Mouse (Mus musculus): Measurements from ENCODE around the gene Olfr311.
A peak's percentile ranks its signal among the peaks of the same experiment; 100 is the strongest.
"Not testable (repeated sequence)": the region's sequence is repeated elsewhere in the genome, so short reads cannot be mapped to it uniquely, and the experiment has no call there.

Gene Olfr311

GRCm38 (mm10) chr11:58838951-58839350 is at the start of gene Olfr311:
Gene Olfr311 (plus strand): TSS chr11:58839251.
- ATAC-seq (ENCODE audit: low TSS enrichment), result not testable (repeated sequence)

- ATAC-seq (ENCODE audit: low TSS enrichment), result no peak
Observed at GRCm38 (mm10) chr11:58789532-58789931, 49.5 kb upstream of the Olfr311 start.

GRCm38 (mm10) chr11:58790053-58790452 is 49.0 kb upstream of the Olfr311 start:
- no peak for ATAC-seq (ENCODE audit: low TSS enrichment)

- no peak for ATAC-seq (ENCODE audit: low TSS enrichment)
Observed at GRCm38 (mm10) chr11:58790646-58791045, 48.4 kb upstream of the Olfr311 start.

GRCm38 (mm10) chr11:58795856-58796255 is 43.2 kb upstream of the Olfr311 start:
- ATAC-seq (ENCODE audit: low TSS enrichment), result no peak

GRCm38 (mm10) chr11:58796850-58797249 is 42.2 kb upstream of the Olfr311 start:
- ATAC-seq (ENCODE audit: low TSS enrichment), result peak; percentile 95

GRCm38 (mm10) chr11:58799747-58800146 is 39.3 kb upstream of the Olfr311 start:
- peak; percentile 56; the same call in 1 of the 2 replicates for ATAC-seq (ENCODE audit: low TSS enrichment)

- peak; percentile 78 for ATAC-seq (ENCODE audit: low TSS enrichment)
Observed at GRCm38 (mm10) chr11:58801558-58802228, 37.4 kb upstream of the Olfr311 start, which contains the start of gene Fam183b. Gene Fam183b (minus strand): TSS chr11:58801960.

GRCm38 (mm10) chr11:58803871-58804270 is 35.2 kb upstream of the Olfr311 start:
- ATAC-seq (ENCODE audit: low TSS enrichment), result no peak

GRCm38 (mm10) chr11:58804393-58804792 is 34.7 kb upstream of the Olfr311 start:
- ATAC-seq (ENCODE audit: low TSS enrichment), result no peak

- no peak for ATAC-seq (ENCODE audit: low TSS enrichment)
Observed at GRCm38 (mm10) chr11:58812001-58812400, 27.1 kb upstream of the Olfr311 start.

- not testable (repeated sequence) for ATAC-seq (ENCODE audit: low TSS enrichment)
Observed at GRCm38 (mm10) chr11:58814700-58815099, 24.4 kb upstream of the Olfr311 start, which contains the start of gene Olfr313. Gene Olfr313 (plus strand): TSS chr11:58815000.

- ATAC-seq (ENCODE audit: low TSS enrichment), result no peak
Observed at GRCm38 (mm10) chr11:58815676-58816075, 23.4 kb upstream of the Olfr311 start.

GRCm38 (mm10) chr11:58828937-58829336 is 10.1 kb upstream of the Olfr311 start, which contains the start of gene Olfr312:
Gene Olfr312 (plus strand): TSS chr11:58829237.
- not testable (repeated sequence) for ATAC-seq (ENCODE audit: low TSS enrichment)

- no peak for ATAC-seq (ENCODE audit: low TSS enrichment)
Observed at GRCm38 (mm10) chr11:58829764-58830163, 9.3 kb upstream of the Olfr311 start.

GRCm38 (mm10) chr11:58832541-58832940 is 6.5 kb upstream of the Olfr311 start:
- not testable (repeated sequence) for ATAC-seq (ENCODE audit: low TSS enrichment)

GRCm38 (mm10) chr11:58846919-58847461 is 7.9 kb downstream of the Olfr311 start, which contains the start of gene Gm12258:
Gene Gm12258 (plus strand): TSS chr11:58847158.
- peak; percentile 100 for ATAC-seq (ENCODE audit: low TSS enrichment)

- peak; percentile 27; the same call in 1 of the 2 replicates for ATAC-seq (ENCODE audit: low TSS enrichment)
Observed at GRCm38 (mm10) chr11:58847636-58848035, 8.6 kb downstream of the Olfr311 start.

- no peak for ATAC-seq (ENCODE audit: low TSS enrichment)
Observed at GRCm38 (mm10) chr11:58849731-58850130, 10.7 kb downstream of the Olfr311 start.

- ATAC-seq (ENCODE audit: low TSS enrichment), result no peak
Observed at GRCm38 (mm10) chr11:58860744-58861143, 21.7 kb downstream of the Olfr311 start.

GRCm38 (mm10) chr11:58867039-58867953 is 28.2 kb downstream of the Olfr311 start, which contains the start of gene 2810021J22Rik:
Gene 2810021J22Rik (plus strand): TSS chr11:58867216.
- ATAC-seq (ENCODE audit: low TSS enrichment), result peak; percentile 91

GRCm38 (mm10) chr11:58867954-58868330 is 28.9 kb downstream of the Olfr311 start:
- ATAC-seq (ENCODE audit: low TSS enrichment), result no peak

Measured in frontal cortex, adult (tissue).